Mouse (Mus musculus): ENCODE data around the gene Insrr. TPM values are rescaled to one million over a fixed set of nuclear protein-coding genes. Genes with fewer than 3 reads are reported as not detected.

Insrr gene
- polyA plus RNA-seq, 1 experiment from 2014 or later: 0.43 TPM

- no peak for ATAC-seq
- Histone ChIP-seq H3K9ac (ENCODE audit: low read depth, low read length) (no peak overlapping the region), H3K9me3 (replicated peaks; ENCODE audit: control insufficient read depth, low read length, poor library complexity, severe bottlenecking) (no peaks in the 10 kb centered on the region), H3K27me3 (ENCODE audit: control insufficient read depth, insufficient read depth, low read depth, low read length) (0 out of 2 replicates have a peak, but pooled peaks cover 5% of the 10 kb centered on the region), H3K27ac (ENCODE audit: low read length) (no peak overlapping the region), H3K36me3 (ENCODE audit: control insufficient read depth, insufficient read depth, low read length) (no peaks in the 10 kb centered on the region), H3K4me2 (ENCODE audit: low read length) (no peak overlapping the region), H3K4me1 (ENCODE audit: control insufficient read depth, insufficient read depth, low read length) (no peaks in the 10 kb centered on the region), H3K4me3 (ENCODE audit: low read depth, low read length) (no peak overlapping the region)
- 52% methylated on average over 6 of the region's 6 CpGs for WGBS
These were observed 11.0 kb upstream of the Insrr start for GRCm38 (mm10) chr3:87785626-87786214.

- WGBS: 67% methylated on average over 1 of the region's 1 CpGs
- H3K9ac ChIP-seq (ENCODE audit: low read depth, low read length): no peak overlapping the region
- H3K27me3 ChIP-seq (ENCODE audit: control insufficient read depth, insufficient read depth, low read depth, low read length): peaks cover 31% of the 10 kb centered on the region
- no peak overlapping the region for H3K4me3 ChIP-seq (ENCODE audit: low read depth, low read length)
- ATAC-seq: no peak
- no peaks in the 10 kb centered on the region for H3K36me3 ChIP-seq (ENCODE audit: control insufficient read depth, insufficient read depth, low read length)
- H3K4me2 ChIP-seq (ENCODE audit: low read length): no peak overlapping the region
- H3K9me3 ChIP-seq (replicated peaks; ENCODE audit: control insufficient read depth, low read length, poor library complexity, severe bottlenecking): no peaks in the 10 kb centered on the region
- H3K4me1 ChIP-seq (ENCODE audit: control insufficient read depth, insufficient read depth, low read length): no peaks in the 10 kb centered on the region
- H3K27ac ChIP-seq (ENCODE audit: low read length): no peak overlapping the region
These were observed 7.5 kb upstream of the Insrr start for GRCm38 (mm10) chr3:87789248-87789647.

- peaks cover 36% of the 10 kb centered on the region for H3K27me3 ChIP-seq (ENCODE audit: control insufficient read depth, insufficient read depth, low read depth, low read length)
- H3K4me1 ChIP-seq (ENCODE audit: control insufficient read depth, insufficient read depth, low read length): peaks cover 2% of the 10 kb centered on the region
- no peak overlapping the region for H3K27ac ChIP-seq (ENCODE audit: low read length)
- no peaks in the 10 kb centered on the region for H3K9me3 ChIP-seq (replicated peaks; ENCODE audit: control insufficient read depth, low read length, poor library complexity, severe bottlenecking)
- H3K9ac ChIP-seq (ENCODE audit: low read depth, low read length): no peak overlapping the region
- no peaks in the 10 kb centered on the region for H3K36me3 ChIP-seq (ENCODE audit: control insufficient read depth, insufficient read depth, low read length)
- no peak overlapping the region for H3K4me2 ChIP-seq (ENCODE audit: low read length)
- 28% methylated on average over 5 of the region's 5 CpGs for WGBS
- no peak for ATAC-seq
- H3K4me3 ChIP-seq (ENCODE audit: low read depth, low read length): no peak overlapping the region
These were observed 7.0 kb upstream of the Insrr start for GRCm38 (mm10) chr3:87789768-87790167.

- Histone ChIP-seq H3K9ac (ENCODE audit: low read depth, low read length) (peak within 1 kb of the TSS; percentile 50), H3K27ac (ENCODE audit: low read length) (no peak within 1 kb of the TSS), H3K4me1 (ENCODE audit: control insufficient read depth, insufficient read depth, low read length) (peaks cover 15% of the 10 kb centered on the region), H3K9me3 (replicated peaks; ENCODE audit: control insufficient read depth, low read length, poor library complexity, severe bottlenecking) (no peaks in the 10 kb centered on the region), H3K4me2 (ENCODE audit: low read length) (peak within 1 kb of the TSS; percentile 60), H3K27me3 (ENCODE audit: control insufficient read depth, insufficient read depth, low read depth, low read length) (peaks cover 74% of the 10 kb centered on the region), H3K4me3 (ENCODE audit: low read depth, low read length) (peak within 1 kb of the TSS; percentile 30), H3K36me3 (ENCODE audit: control insufficient read depth, insufficient read depth, low read length) (no peaks in the 10 kb centered on the region)
- peak; percentile 33 for ATAC-seq
- WGBS: under 1% methylated on average over 46 of the region's 47 CpGs
These were observed 1.8 kb upstream of the Insrr start, which contains the start of gene Ntrk1 for GRCm38 (mm10) chr3:87794922-87795325. TSS of gene Ntrk1 (minus strand) at chr3:87795162.

- no peak for ATAC-seq
- 13% methylated on average over 33 of the region's 33 CpGs for WGBS
- no peak overlapping the region for H3K27ac ChIP-seq (ENCODE audit: low read length)
- peak overlapping the region; percentile 60 for H3K4me2 ChIP-seq (ENCODE audit: low read length)
- H3K27me3 ChIP-seq (ENCODE audit: control insufficient read depth, insufficient read depth, low read depth, low read length): peaks cover 69% of the 10 kb centered on the region
- no peaks in the 10 kb centered on the region for H3K9me3 ChIP-seq (replicated peaks; ENCODE audit: control insufficient read depth, low read length, poor library complexity, severe bottlenecking)
- peak overlapping the region; percentile 30 for H3K4me3 ChIP-seq (ENCODE audit: low read depth, low read length)
- H3K9ac ChIP-seq (ENCODE audit: low read depth, low read length): peak overlapping the region; percentile 50; the same call in 1 of the 2 replicates
- no peaks in the 10 kb centered on the region for H3K36me3 ChIP-seq (ENCODE audit: control insufficient read depth, insufficient read depth, low read length)
- peaks cover 15% of the 10 kb centered on the region for H3K4me1 ChIP-seq (ENCODE audit: control insufficient read depth, insufficient read depth, low read length)
These were observed 1.1 kb upstream of the Insrr start for GRCm38 (mm10) chr3:87795336-87796277.

GRCm38 (mm10) chr3:87801681-87802080, 4.9 kb downstream of the Insrr start:
- H3K9ac ChIP-seq (ENCODE audit: low read depth, low read length): no peak overlapping the region
- H3K36me3 ChIP-seq (ENCODE audit: control insufficient read depth, insufficient read depth, low read length): no peaks in the 10 kb centered on the region
- H3K27ac ChIP-seq (ENCODE audit: low read length): no peak overlapping the region
- peaks cover 10% of the 10 kb centered on the region for H3K4me1 ChIP-seq (ENCODE audit: control insufficient read depth, insufficient read depth, low read length)
- H3K27me3 ChIP-seq (ENCODE audit: control insufficient read depth, insufficient read depth, low read depth, low read length): peaks cover 34% of the 10 kb centered on the region
- no peak overlapping the region for H3K4me2 ChIP-seq (ENCODE audit: low read length)
- H3K4me3 ChIP-seq (ENCODE audit: low read depth, low read length): no peak overlapping the region
- 54% methylated on average over 5 of the region's 5 CpGs for WGBS
- no peaks in the 10 kb centered on the region for H3K9me3 ChIP-seq (replicated peaks; ENCODE audit: control insufficient read depth, low read length, poor library complexity, severe bottlenecking)
- no peak for ATAC-seq

GRCm38 (mm10) chr3:87804038-87804677, 7.4 kb downstream of the Insrr start:
- Histone ChIP-seq H3K9me3 (replicated peaks; ENCODE audit: control insufficient read depth, low read length, poor library complexity, severe bottlenecking) (no peaks in the 10 kb centered on the region), H3K4me2 (ENCODE audit: low read length) (peak overlapping the region; percentile 56), H3K9ac (ENCODE audit: low read depth, low read length) (peak overlapping the region; percentile 28; the same call in 1 of the 2 replicates), H3K4me3 (ENCODE audit: low read depth, low read length) (peak overlapping the region; percentile 27), H3K36me3 (ENCODE audit: control insufficient read depth, insufficient read depth, low read length) (no peaks in the 10 kb centered on the region), H3K27ac (ENCODE audit: low read length) (no peak overlapping the region), H3K4me1 (ENCODE audit: control insufficient read depth, insufficient read depth, low read length) (peaks cover 4% of the 10 kb centered on the region; the same call in 1 of the 2 replicates), H3K27me3 (ENCODE audit: control insufficient read depth, insufficient read depth, low read depth, low read length) (peaks cover 28% of the 10 kb centered on the region)
- ATAC-seq: 0 out of 2 replicates have a peak, but pooled peaks have one; percentile 21
- 4% methylated on average over 26 of the region's 26 CpGs for WGBS

GRCm38 (mm10) chr3:87809322-87809962, 12.7 kb downstream of the Insrr start:
- Histone ChIP-seq H3K9ac (ENCODE audit: low read depth, low read length) (peak overlapping the region; percentile 21; the same call in 1 of the 2 replicates), H3K27ac (ENCODE audit: low read length) (no peak overlapping the region), H3K4me1 (ENCODE audit: control insufficient read depth, insufficient read depth, low read length) (no peaks in the 10 kb centered on the region), H3K9me3 (replicated peaks; ENCODE audit: control insufficient read depth, low read length, poor library complexity, severe bottlenecking) (no peaks in the 10 kb centered on the region), H3K36me3 (ENCODE audit: control insufficient read depth, insufficient read depth, low read length) (no peaks in the 10 kb centered on the region), H3K4me3 (ENCODE audit: low read depth, low read length) (peak overlapping the region; percentile 3), H3K4me2 (ENCODE audit: low read length) (peak overlapping the region; percentile 25), H3K27me3 (ENCODE audit: control insufficient read depth, insufficient read depth, low read depth, low read length) (peaks cover 37% of the 10 kb centered on the region)
- peak; percentile 39; the same call in 1 of the 2 replicates for ATAC-seq
- WGBS: 3% methylated on average over 27 of the region's 28 CpGs

Measured in midbrain, embryonic 16.5 days (tissue).